11 mouse cellular contexts compared by ENCODE assay signal in the genomic region with DNA sequence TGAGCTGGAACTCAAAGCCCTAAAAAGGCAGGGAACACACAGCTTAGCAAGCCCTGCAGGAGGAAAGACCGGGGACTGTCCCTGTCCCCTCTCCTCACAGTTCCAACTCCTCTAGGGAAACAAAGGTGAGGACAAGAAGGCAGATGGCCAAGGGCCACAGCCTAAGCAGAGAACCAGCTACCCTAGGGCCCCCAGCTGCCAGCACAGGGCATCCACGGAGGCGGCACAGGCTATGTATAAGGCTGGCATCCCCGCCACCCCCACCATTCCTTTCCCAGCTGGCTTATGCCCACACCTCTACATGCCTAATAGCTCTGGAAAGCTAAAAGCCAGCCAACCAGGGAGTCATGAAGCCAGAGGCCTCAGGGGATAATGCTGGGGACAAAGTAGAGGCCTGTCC.
DNase-seq lines count a peak whose midpoint lies in the region; ATAC-seq and TF ChIP-seq lines count a peak whose summit lies in the region.
"Had no signal": no experiment of that assay in that cellular context is flagged by ENCODE, and none has a peak within 500 bp of the region (broad histone marks: within the 10 kb centered on the region; RNA-seq: fewer than 3 reads in every experiment).

No protein-coding gene starts in this region.

- no peak for TF ChIP-seq CTCF in kidney, postnatal 0 days (IDR thresholded peaks at IDR 0.05; ENCODE audit: low read depth)

- H3K4me1 ChIP-seq in heart, embryonic 12.5 days (replicated peaks), result peaks cover 92% of the 10 kb centered on the region
- peaks cover 57% of the 10 kb centered on the region for H3K4me1 ChIP-seq in neural tube, embryonic 13.5 days (replicated peaks)
- H3K4me1 ChIP-seq in kidney, postnatal 0 days (replicated peaks; ENCODE audit: insufficient read depth, low read length), result peaks cover 78% of the 10 kb centered on the region

- no peak for ATAC-seq in heart, embryonic 12.5 days (ENCODE audit: insufficient number of reproducible peaks, low FRiP score)
- no peak for ATAC-seq in neural tube, embryonic 13.5 days (ENCODE audit: low read depth)
- no peak for ATAC-seq in kidney, postnatal 0 days (replicated peaks; ENCODE audit: low FRiP score, low read depth)

- 0 out of 2 replicates have a peak, but pooled peaks cover 4% of the 10 kb centered on the region for H3K36me3 ChIP-seq in heart, embryonic 12.5 days
- H3K36me3 ChIP-seq in neural tube, embryonic 13.5 days, result no peaks in the 10 kb centered on the region
- no peaks in the 10 kb centered on the region for H3K36me3 ChIP-seq in kidney, postnatal 0 days (ENCODE audit: insufficient read depth, low read length)
- H3K36me3 ChIP-seq: liver, embryonic 15.5 days; midbrain, embryonic 12.5 days; neural tube, embryonic 15.5 days had no signal

- no peak overlapping the region for H3K4me3 ChIP-seq in heart, embryonic 12.5 days
- no peak overlapping the region for H3K4me3 ChIP-seq in neural tube, embryonic 13.5 days
- no peak overlapping the region for H3K4me3 ChIP-seq in kidney, postnatal 0 days (replicated peaks; ENCODE audit: low read depth, low read length)
- H3K4me3 ChIP-seq: liver, embryonic 15.5 days; midbrain, embryonic 12.5 days; neural tube, embryonic 15.5 days had no signal

- WGBS in heart, embryonic 12.5 days, result 78% methylated on average over 4 of the region's 4 CpGs
- 75% methylated on average over 4 of the region's 4 CpGs for WGBS in neural tube, embryonic 13.5 days
- WGBS in kidney, postnatal 0 days, result 60% methylated on average over 4 of the region's 4 CpGs

- peak overlapping the region; percentile 94 for H3K27ac ChIP-seq in heart, embryonic 12.5 days (ENCODE audit: poor library complexity, severe bottlenecking)
- peak overlapping the region; percentile 46; the same call in 1 of the 2 replicates for H3K27ac ChIP-seq in neural tube, embryonic 13.5 days (replicated peaks)
- peak overlapping the region; percentile 92 for H3K27ac ChIP-seq in kidney, postnatal 0 days
- H3K27ac ChIP-seq: liver, embryonic 15.5 days; midbrain, embryonic 12.5 days; neural tube, embryonic 15.5 days had no signal

- no peaks in the 10 kb centered on the region for H3K9me3 ChIP-seq in heart, embryonic 12.5 days (replicated peaks)
- H3K9me3 ChIP-seq in neural tube, embryonic 13.5 days, result no peaks in the 10 kb centered on the region
- no peaks in the 10 kb centered on the region for H3K9me3 ChIP-seq in kidney, postnatal 0 days (replicated peaks; ENCODE audit: low read length)
- H3K9me3 ChIP-seq: liver, embryonic 15.5 days; midbrain, embryonic 12.5 days; neural tube, embryonic 15.5 days had no signal

- no peaks in the 10 kb centered on the region for H3K27me3 ChIP-seq in heart, embryonic 12.5 days (replicated peaks)
- H3K27me3 ChIP-seq in neural tube, embryonic 13.5 days, result peaks cover 15% of the 10 kb centered on the region
- H3K27me3 ChIP-seq in kidney, postnatal 0 days (ENCODE audit: insufficient read depth, low read length), result no peaks in the 10 kb centered on the region

- no peak overlapping the region; the same call in 1 of the 2 replicates for H3K4me2 ChIP-seq in heart, embryonic 12.5 days
- H3K4me2 ChIP-seq in neural tube, embryonic 13.5 days, result no peak overlapping the region
- H3K4me2 ChIP-seq in kidney, postnatal 0 days (ENCODE audit: low read length), result peak overlapping the region; percentile 60
- H3K4me2 ChIP-seq: liver, embryonic 15.5 days; midbrain, embryonic 12.5 days; neural tube, embryonic 15.5 days had no signal

- peak overlapping the region; percentile 50 for H3K9ac ChIP-seq in heart, embryonic 12.5 days
- H3K9ac ChIP-seq in neural tube, embryonic 13.5 days, result no peak overlapping the region
- H3K9ac ChIP-seq in kidney, postnatal 0 days (ENCODE audit: low read depth, low read length), result peak overlapping the region; percentile 49; the same call in 1 of the 2 replicates
- H3K9ac ChIP-seq: forebrain, postnatal 0 days; liver, embryonic 15.5 days; midbrain, embryonic 12.5 days; neural tube, embryonic 15.5 days had no signal

- intact Hi-C loops in heart, postnatal 14 days (cut with DNase I), result loop anchor here (5.0 kb wide), 1 partner anchor 36 kb away; no protein-coding TSS in a partner anchor

- DNase-seq in heart, postnatal 14 days, result no peak
- DNase-seq in neural tube, embryonic 10.5 days (ENCODE audit: extremely low spot score, low spot score), result no peak
- no peak for DNase-seq in kidney, postnatal 0 days (ENCODE audit: low spot score)
- DNase-seq in urinary bladder, postnatal 36 days (ENCODE audit: low spot score in 2 of 2), result no peak
- no peak for DNase-seq in ovary, postnatal 36 days (ENCODE audit: low spot score)
- DNase-seq: forebrain, postnatal 0 days had no signal
